Mouse (Mus musculus) E14TG2a.4 (cell line): ENCODE data around the gene Vav3.

Source experiments
- H3K27me3 ChIP-seq: 2 replicates; pipeline ENCODE4 v1.6.1; 2014; ENCODE audit warnings: low read length, control low read depth; ENCODE audit not compliant: insufficient read depth
- H3K36me3 ChIP-seq: 2 replicates; pipeline ENCODE4 v1.6.1; 2014; ENCODE audit warnings: low read length, control low read depth; ENCODE audit not compliant: insufficient read depth
- H3K4me1 ChIP-seq: replicated peaks from 2 replicates; pipeline ENCODE4 v1.6.1; 2014; ENCODE audit warnings: low read depth, low read length, control low read depth
- H3K4me3 ChIP-seq: replicated peaks from 2 replicates; pipeline ENCODE4 v1.5.1; 2014; ENCODE audit warnings: mild to moderate bottlenecking, low read length
- H3K9me3 ChIP-seq: 2 replicates; pipeline ENCODE4 v1.6.1; 2014; ENCODE audit warnings: low read length, control low read depth
- CTCF ChIP-seq: conservative IDR thresholded peaks from 2 replicates; pipeline ENCODE4 v1.5.1; 2014; ENCODE audit warnings: low read length
- NANOG ChIP-seq: IDR thresholded peaks from 2 replicates; pipeline ENCODE4 v1.6.1; 2014; ENCODE audit warnings: borderline replicate concordance, low read length, mixed read lengths
- POU5F1 ChIP-seq: IDR thresholded peaks from 2 replicates; pipeline ENCODE4 v1.6.1; 2014; ENCODE audit warnings: low read length, borderline replicate concordance

Gene Vav3

DNA sequence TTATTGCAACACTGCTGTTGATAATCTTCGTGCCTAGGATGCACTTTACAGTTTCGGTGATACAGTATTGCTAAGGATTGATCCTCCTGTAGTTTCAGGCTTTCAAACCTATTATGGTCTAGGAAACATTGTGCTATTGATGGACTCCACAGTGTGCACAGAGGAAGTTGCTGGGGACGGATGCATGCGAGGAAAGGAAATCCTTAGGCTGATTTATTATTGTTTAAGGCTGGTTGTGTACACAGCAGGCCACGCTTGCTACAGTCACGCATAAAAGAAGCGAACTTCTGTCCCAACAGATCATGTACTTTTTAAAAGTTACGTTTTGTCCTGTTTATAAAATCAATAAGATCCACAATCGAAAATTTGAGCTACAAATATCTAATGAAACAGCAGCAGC lies 1.2 kb upstream of the Vav3 start:
- H3K36me3 ChIP-seq = no peaks in the 10 kb centered on the region
- peaks cover 46% of the 10 kb centered on the region for H3K27me3 ChIP-seq
- no peaks in the 10 kb centered on the region for H3K9me3 ChIP-seq
- peaks cover 15% of the 10 kb centered on the region; the same call in 1 of the 2 replicates for H3K4me1 ChIP-seq
- no peak for TF ChIP-seq CTCF
- no peak for TF ChIP-seq NANOG
- TF ChIP-seq POU5F1 = no peak
- H3K4me3 ChIP-seq = no peak overlapping the region

GRCm38 (mm10) chr3:109339941-109340273 lies 546 bp upstream of the Vav3 start:
- H3K36me3 ChIP-seq = no peaks in the 10 kb centered on the region
- H3K27me3 ChIP-seq = peaks cover 46% of the 10 kb centered on the region
- TF ChIP-seq NANOG = no peak
- no peak for TF ChIP-seq POU5F1
- TF ChIP-seq CTCF = no peak
- H3K4me1 ChIP-seq = peaks cover 15% of the 10 kb centered on the region; the same call in 1 of the 2 replicates
- no peaks in the 10 kb centered on the region for H3K9me3 ChIP-seq
- H3K4me3 ChIP-seq = peak overlapping the region; percentile 80

DNA sequence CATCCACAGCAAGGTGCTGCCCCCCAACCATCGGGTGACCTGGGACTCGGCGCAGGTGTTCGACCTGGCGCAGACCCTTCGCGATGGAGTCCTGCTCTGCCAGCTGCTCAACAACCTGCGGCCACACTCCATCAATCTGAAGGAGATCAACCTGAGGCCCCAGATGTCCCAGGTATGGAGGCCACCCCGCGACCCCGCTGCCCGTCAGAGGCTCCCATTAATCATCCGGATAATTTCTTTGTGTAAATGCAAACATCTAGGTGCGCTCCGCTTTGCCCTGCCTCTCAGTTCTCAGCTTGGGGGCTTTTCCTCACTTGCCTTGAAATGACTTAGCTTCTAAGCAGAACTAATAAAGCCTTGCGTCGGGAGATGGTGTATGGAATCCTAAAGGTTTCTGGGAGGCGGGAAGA lies 623 bp downstream of the Vav3 start:
- H3K4me3 ChIP-seq = peak overlapping the region; percentile 80
- TF ChIP-seq POU5F1 = no peak
- TF ChIP-seq NANOG = no peak
- TF ChIP-seq CTCF = no peak
- H3K36me3 ChIP-seq = no peaks in the 10 kb centered on the region
- peaks cover 15% of the 10 kb centered on the region; the same call in 1 of the 2 replicates for H3K4me1 ChIP-seq
- no peaks in the 10 kb centered on the region for H3K9me3 ChIP-seq
- H3K27me3 ChIP-seq = peaks cover 46% of the 10 kb centered on the region

DNA sequence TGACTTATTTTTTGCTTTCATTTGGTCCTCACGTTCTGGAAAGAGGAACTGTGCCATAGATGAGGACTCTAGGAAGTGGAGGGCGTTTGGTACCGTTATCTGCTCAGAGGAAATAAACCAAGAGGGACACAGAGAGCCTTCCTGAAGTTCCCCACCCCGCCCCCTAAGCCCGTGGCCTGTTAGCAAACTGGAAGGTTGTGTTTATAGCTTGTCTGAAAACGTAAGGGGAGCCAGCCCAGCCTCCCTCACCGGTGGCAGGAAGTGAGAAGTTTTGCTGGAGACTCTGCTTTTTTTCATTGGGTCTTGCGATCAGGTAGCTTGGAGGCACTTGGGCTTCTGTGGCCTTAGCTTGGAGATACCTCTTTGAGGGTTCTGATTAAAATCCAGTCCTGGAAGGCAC lies 1.2 kb downstream of the Vav3 start:
- Histone ChIP-seq H3K9me3 (no peaks in the 10 kb centered on the region), H3K4me3 (no peak overlapping the region), H3K4me1 (peaks cover 15% of the 10 kb centered on the region; the same call in 1 of the 2 replicates), H3K27me3 (peaks cover 46% of the 10 kb centered on the region), H3K36me3 (no peaks in the 10 kb centered on the region)
- TF ChIP-seq NANOG = no peak
- no peak for TF ChIP-seq POU5F1

DNA sequence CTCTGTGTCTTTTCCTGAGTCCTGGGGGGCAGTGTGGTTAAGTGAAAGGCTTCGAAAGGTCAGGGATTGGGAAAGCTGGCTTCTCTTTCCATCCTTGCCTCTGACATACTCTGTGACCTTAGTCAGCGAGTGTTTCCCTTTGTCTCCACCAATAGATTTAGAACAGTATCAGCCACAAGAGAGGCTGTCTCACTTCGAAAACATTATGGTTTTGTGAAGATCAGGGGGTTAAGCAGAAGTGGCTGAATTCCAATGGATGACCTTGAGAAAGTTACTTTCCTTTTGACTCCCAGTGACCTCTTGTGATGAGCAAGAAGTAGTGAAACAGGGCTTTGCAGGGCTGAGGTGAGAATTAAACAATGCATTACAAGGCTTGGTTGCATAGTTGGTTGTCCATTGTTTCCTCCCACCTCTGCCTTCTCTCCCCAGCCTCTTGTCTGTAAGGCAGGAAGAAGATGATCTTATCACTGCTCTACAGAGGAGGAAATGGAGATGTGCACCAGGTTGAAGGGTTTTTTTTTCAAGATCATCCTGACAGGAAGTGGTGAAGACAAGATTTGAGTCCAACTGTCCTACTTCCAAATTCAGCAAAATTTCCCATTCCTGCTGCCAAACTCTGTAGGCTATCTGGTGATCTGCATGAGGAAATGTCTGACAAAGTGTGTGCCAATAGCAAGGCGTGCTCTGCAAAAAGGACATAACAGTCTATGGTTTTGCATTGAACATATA lies 11.7 kb downstream of the Vav3 start:
- Histone ChIP-seq H3K9me3 (no peaks in the 10 kb centered on the region), H3K4me3 (no peak overlapping the region), H3K36me3 (no peaks in the 10 kb centered on the region), H3K4me1 (no peaks in the 10 kb centered on the region), H3K27me3 (no peaks in the 10 kb centered on the region)
- no peak for TF ChIP-seq CTCF
- TF ChIP-seq POU5F1 = no peak
- no peak for TF ChIP-seq NANOG

- Histone ChIP-seq H3K27me3 (no peaks in the 10 kb centered on the region), H3K4me1 (no peaks in the 10 kb centered on the region), H3K4me3 (no peak overlapping the region), H3K9me3 (no peaks in the 10 kb centered on the region), H3K36me3 (no peaks in the 10 kb centered on the region)
- TF ChIP-seq CTCF (no peak), NANOG (no peak), POU5F1 (no peak)
Observed at GRCm38 (mm10) chr3:109352690-109353089, 12.2 kb downstream of the Vav3 start.

- H3K36me3 ChIP-seq = no peaks in the 10 kb centered on the region
- H3K9me3 ChIP-seq = no peaks in the 10 kb centered on the region
- no peaks in the 10 kb centered on the region for H3K4me1 ChIP-seq
- H3K4me3 ChIP-seq = no peak overlapping the region
- H3K27me3 ChIP-seq = no peaks in the 10 kb centered on the region
- TF ChIP-seq POU5F1 = no peak
- TF ChIP-seq CTCF = no peak
- no peak for TF ChIP-seq NANOG
Observed at GRCm38 (mm10) chr3:109353814-109354213, 13.4 kb downstream of the Vav3 start.

- no peaks in the 10 kb centered on the region for H3K36me3 ChIP-seq
- H3K4me1 ChIP-seq = no peaks in the 10 kb centered on the region
- no peak overlapping the region for H3K4me3 ChIP-seq
- no peaks in the 10 kb centered on the region for H3K9me3 ChIP-seq
- TF ChIP-seq CTCF (no peak), NANOG (no peak), POU5F1 (no peak)
- H3K27me3 ChIP-seq = no peaks in the 10 kb centered on the region
Observed at GRCm38 (mm10) chr3:109355158-109355557, 14.7 kb downstream of the Vav3 start.

DNA sequence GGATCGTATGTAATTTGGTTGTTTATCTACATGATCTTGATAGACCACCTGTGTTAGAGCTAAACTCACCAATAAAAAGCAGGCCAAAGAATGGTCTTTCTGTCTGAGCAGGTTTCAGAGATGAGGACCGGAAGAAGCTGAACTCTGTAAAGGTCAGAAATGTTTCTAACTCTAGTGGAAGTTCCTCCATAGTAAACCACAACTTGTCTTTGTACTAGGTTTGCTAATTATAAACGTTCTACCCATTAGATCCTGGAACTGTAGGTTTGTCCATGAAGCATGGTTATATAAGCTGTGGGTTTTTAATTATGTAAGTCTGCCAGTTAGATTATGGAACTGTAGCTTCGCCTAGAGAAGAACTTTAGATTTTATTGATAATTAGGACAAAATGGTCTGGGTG lies 20.3 kb downstream of the Vav3 start:
- no peaks in the 10 kb centered on the region for H3K36me3 ChIP-seq
- H3K4me3 ChIP-seq = no peak overlapping the region
- H3K27me3 ChIP-seq = no peaks in the 10 kb centered on the region
- TF ChIP-seq CTCF = no peak
- no peak for TF ChIP-seq NANOG
- no peak for TF ChIP-seq POU5F1
- no peaks in the 10 kb centered on the region for H3K4me1 ChIP-seq
- no peaks in the 10 kb centered on the region for H3K9me3 ChIP-seq
